Mouse (Mus musculus): ENCODE results near the gene Kcnab1.

- TF ChIP-seq POLR2A (IDR thresholded peaks at IDR 0.05; ENCODE audit: borderline replicate concordance, low read depth, low read length) (no peak), CTCF (IDR thresholded peaks at IDR 0.05; ENCODE audit: low read depth, low read length) (no peak)
Measured at GRCm38 (mm10) chr3:65320990-65321389, 211.8 kb downstream of the Kcnab1 start.

Measured in bone marrow macrophage, adult 2 months (primary cell).